8 mouse cellular contexts compared by ENCODE assay signal in the genomic region with DNA sequence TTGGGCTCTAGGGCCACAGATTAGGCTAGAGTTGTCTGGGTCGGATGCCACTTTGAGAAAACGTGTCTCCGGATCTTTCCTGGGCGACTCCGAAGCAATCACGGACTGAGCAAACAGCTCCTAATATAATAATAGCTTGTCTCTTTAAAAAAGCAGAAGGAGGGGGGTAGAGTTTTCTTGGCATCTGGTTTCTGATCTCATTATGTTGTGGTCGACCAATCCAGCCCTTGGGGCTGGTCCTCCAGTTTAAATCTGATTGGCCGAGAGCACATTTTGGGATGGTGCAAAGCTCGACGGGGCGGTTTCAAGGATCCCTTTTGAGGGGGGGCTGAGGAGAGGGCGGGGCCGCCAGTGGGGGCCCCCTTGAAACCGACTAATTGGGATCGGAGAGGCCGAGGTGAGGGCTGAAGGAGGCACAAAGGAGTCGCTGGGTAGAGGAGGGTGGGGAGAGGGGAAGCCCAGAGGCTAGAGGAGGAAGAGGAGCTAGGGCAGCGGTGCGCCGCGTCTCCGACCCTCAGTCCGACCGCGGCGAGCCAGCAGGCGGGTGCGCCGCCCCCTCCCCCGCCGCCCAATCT. TPM values are rescaled to one million over a fixed set of nuclear protein-coding genes. Genes with fewer than 3 reads are reported as not detected.
DNase-seq lines count a peak whose midpoint lies in the region; ATAC-seq lines count a peak whose summit lies in the region.

A gene (plus strand): TSS at position 387 of the 575 bp plus-strand sequence.

- ATAC-seq in hindbrain, embryonic 16.5 days: peak; percentile 94
- ATAC-seq in CD4-positive, CD25-positive, alpha-beta regulatory T cell, adult 4 months: no peak

- peak; percentile 91 for DNase-seq in ZHBTc4 (ENCODE audit: low read depth, low spot score)
- peak; percentile 62 to 81 for DNase-seq in cerebellum, postnatal 4 days (ENCODE audit: low spot score in 2 of 2)
- peak; percentile 58 to 78 for DNase-seq in gastrocnemius, adult 8-10 months (ENCODE audit: low spot score in 2 of 2)
- DNase-seq in left cerebral cortex, adult 18-20 months (ENCODE audit: low spot score in 2 of 2): peak; percentile 17 to 30
- peak; percentile 95 for DNase-seq in lung, postnatal 36 days
- DNase-seq in right cerebral cortex, adult 2 months (ENCODE audit: low spot score in 2 of 2): peak; percentile 50 to 52

- H3K27ac ChIP-seq in hindbrain, embryonic 16.5 days (ENCODE audit: low read depth, low read length): peak within 1 kb of the TSS; percentile 89

- H3K4me2 ChIP-seq in hindbrain, embryonic 16.5 days (ENCODE audit: low read length): peak within 1 kb of the TSS; percentile 89

- peaks cover 8% of the 10 kb centered on the region for H3K27me3 ChIP-seq in hindbrain, embryonic 16.5 days (replicated peaks; ENCODE audit: control insufficient read depth, insufficient read depth, low read length)

- under 1% methylated on average over 28 of the region's 31 CpGs for WGBS in hindbrain, embryonic 16.5 days

- peaks cover 19% of the 10 kb centered on the region for H3K4me1 ChIP-seq in hindbrain, embryonic 16.5 days (ENCODE audit: control insufficient read depth, insufficient read depth, low read depth, low read length)

- no peaks in the 10 kb centered on the region for H3K36me3 ChIP-seq in hindbrain, embryonic 16.5 days (ENCODE audit: control insufficient read depth, insufficient read depth, low read length)

- peak within 1 kb of the TSS; percentile 75 for H3K9ac ChIP-seq in hindbrain, embryonic 16.5 days (ENCODE audit: low read depth, low read length)

- peak within 1 kb of the TSS; percentile 74 for H3K4me3 ChIP-seq in hindbrain, embryonic 16.5 days (ENCODE audit: low read length)

- H3K9me3 ChIP-seq in hindbrain, embryonic 16.5 days (ENCODE audit: control insufficient read depth, low read length): no peaks in the 10 kb centered on the region

RNA-seq across cellular contexts. Expression of the gene that starts here (rescaled TPM):
- total RNA-seq in gastrocnemius, adult 8-10 months (2022): 1 to 10 TPM in 3 of 4 experiments, under 1 TPM in 1; 0.75 to 1.3 (median 1.1) TPM
- 6.0 and 6.7 TPM in 2 replicates for polyA plus RNA-seq in hindbrain, embryonic 16.5 days (2015; fragmentation: Nextera tagmentation; extraction: Ambion mirVana)
- 1 to 10 TPM; 9.4 to 9.7 TPM for total RNA-seq in left cerebral cortex, adult 18-20 months (2021)
- not detected for polyA plus RNA-seq in CD4-positive, CD25-positive, alpha-beta regulatory T cell, adult 4 months (2017; shearing (Covaris generic))

Comparison
In these comparisons a context has a peak if more than half of its experiments do, and no peak if none do; other contexts are left out.
1. RNA of the gene that starts here (total RNA-seq): 9.4 to 9.7 TPM in left cerebral cortex, adult 18-20 months; 0.75 to 1.3 TPM in gastrocnemius, adult 8-10 months; every median in the first group is over 4 times any median in the second.
2. DNase-seq: peak in every context shown above with its lines; median percentile 95 in lung, postnatal 36 days; 91 in ZHBTc4; 72 in cerebellum, postnatal 4 days; 68 in gastrocnemius, adult 8-10 months; 51 in right cerebral cortex, adult 2 months; 24 in left cerebral cortex, adult 18-20 months.